Mouse (Mus musculus): ENCODE data around the gene Skp1a.
A peak's percentile ranks its signal among the peaks of the same experiment; 100 is the strongest.

The Skp1a gene

DNA sequence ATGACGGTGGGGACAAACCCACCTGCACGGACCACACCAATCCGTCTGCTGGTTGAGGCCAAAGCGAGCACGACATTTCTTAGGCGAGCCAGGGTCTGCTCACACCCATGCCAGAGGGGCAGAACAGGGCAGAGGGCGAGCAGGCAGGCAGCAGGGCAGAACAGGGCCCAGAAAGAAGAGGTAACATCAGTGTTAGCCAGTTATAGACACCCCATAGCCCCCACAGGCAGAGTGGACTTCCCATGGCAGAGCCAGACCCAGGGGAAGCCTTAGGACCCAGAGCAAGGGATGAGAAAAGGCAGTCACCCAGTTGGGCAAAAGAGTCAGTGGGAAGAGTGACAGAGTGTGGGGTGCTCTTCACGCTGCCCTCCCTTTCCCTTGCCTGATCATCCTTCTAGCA is 23.3 kb downstream of the Skp1a start:
- no peak for DNase-seq

- DNase-seq = no peak
Measured at GRCm38 (mm10) chr11:52257376-52257775, 25.6 kb downstream of the Skp1a start.

DNA sequence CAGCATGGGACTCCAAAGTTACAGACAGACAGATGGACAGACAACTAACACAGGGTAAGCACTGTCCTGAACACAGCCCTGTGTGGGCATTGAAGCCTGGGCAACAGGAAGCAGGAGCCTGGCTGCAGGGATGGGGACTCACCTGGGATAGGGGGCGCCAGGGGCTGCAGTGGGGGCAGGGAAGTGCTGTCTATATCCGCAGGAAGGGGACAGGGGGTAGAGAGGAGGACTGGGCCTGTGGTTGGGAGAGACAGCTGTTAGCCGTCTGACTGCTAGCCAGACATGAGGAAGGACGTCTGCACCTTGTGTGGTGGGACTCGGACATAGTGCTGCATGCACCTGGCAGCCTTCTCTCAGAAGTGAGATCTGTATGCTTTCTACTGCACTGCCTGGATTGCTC is 26.9 kb downstream of the Skp1a start:
- DNase-seq = no peak

GRCm38 (mm10) chr11:52260878-52261277 is 29.1 kb downstream of the Skp1a start:
- no peak for DNase-seq

GRCm38 (mm10) chr11:52261937-52262336 is 30.1 kb downstream of the Skp1a start:
- peak; percentile 77 for DNase-seq

DNA sequence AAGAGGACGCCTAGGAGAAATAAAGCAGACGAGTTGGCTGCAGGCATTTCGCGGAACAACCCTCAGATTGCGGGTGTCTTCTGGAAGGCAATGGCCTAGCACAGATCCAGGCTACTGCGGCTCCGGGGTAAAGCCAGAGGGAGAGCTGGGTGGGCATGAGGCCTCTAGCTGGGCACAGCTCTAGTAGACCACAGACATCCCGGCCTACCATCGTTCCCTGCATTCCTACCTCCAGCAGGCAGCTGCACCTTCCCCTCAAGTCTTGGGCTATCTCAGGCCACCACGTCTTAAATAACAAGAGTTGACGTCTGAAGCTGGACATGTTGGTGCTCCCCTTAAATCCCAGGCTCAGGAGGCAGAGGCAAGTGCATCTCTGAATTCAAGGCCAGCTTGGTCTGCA is 30.5 kb downstream of the Skp1a start:
- DNase-seq = no peak

DNA sequence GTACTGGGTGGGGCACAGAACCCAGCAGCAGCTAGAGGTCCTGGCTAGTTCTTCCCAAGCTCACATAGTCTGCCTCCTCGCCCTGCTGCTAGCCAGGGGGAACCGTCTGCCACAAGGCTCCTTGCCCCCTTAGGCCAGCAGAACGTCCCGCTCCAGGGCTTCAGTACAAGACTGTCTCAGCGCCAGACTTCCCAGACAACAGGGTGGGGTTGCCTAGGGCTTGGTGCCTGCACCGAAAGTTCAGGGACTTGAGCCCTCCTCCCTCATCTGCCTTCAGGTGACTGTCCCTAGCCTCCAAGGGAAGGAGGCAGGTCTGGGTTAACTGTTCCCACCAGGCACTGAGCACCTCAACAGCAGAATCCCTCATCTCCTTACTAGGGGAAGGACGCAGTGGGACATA is 33.1 kb downstream of the Skp1a start:
- no peak for DNase-seq

DNA sequence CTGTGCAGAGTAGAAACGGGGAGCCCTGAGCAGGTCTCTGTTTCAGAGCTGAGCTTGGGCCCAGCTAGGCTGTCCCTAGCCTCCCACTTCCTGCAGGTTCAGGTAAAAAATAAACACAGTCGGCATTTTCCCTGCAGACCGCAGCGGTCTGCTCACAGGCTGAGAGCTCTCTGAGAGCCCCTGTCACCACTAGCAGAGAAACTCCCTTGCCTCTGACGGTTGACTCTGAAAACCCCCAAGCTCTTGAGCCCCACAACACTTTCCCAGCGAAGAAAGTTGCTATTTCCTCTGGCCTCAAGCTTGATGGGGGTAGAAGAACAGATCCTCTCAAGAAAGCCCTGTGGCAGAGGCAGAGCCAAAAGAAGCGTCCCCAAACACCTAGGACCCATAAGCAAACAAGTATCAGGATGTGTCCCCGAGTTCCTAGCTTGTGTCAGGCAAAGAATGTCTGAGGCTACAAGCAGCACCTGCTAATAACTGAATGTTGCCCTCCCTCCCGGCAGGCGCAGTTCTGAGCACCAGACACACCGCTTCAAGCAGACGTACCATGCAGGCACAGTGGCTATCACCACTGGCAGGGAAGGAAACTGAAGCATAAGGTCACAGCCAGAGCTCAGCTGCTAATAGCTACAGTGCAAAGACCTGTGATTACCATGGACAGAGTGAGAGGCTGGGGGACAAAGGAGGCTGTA is 34.0 kb downstream of the Skp1a start:
- DNase-seq = no peak

- no peak for DNase-seq
Measured at GRCm38 (mm10) chr11:52267271-52267670, 35.5 kb downstream of the Skp1a start.

GRCm38 (mm10) chr11:52268104-52268835 is 36.5 kb downstream of the Skp1a start:
- peak; percentile 64 for DNase-seq

- DNase-seq = peak; percentile 57
Measured at GRCm38 (mm10) chr11:52269841-52270240, 38.0 kb downstream of the Skp1a start.

DNA sequence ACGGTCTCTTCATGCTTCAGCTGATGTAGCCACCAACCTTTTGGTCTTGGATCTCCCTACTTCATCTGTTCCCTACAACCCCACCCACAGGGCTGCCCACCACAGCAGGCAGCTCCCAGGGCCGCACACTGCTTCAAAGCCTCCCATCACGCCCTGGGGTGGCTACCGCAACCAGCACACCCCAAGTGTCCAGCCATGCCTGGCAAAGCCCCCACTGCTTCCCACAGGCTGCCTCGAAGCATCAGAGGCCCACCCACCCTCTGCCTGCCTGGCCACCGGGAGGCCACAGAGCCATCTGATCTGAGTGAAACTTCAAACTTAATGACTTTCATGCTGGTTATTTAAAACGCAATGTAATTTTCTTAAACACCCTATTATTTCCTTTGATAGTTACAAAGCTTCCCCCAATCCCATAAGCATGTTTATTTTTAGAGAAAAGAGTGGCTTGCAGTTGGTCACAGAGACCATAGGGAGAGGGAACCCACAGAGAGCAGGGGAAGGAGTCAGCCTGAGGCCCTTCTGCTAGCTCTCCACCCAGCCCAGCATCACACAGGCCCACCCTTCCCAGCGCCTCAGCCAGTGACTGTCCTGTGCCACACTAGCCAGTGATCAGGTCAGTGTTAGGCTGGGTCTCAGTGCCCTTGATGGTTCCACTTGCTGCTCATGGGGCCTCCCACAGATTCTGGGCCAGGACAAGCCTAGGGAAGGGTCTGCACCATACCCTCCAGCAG is 40.1 kb downstream of the Skp1a start:
- no peak for DNase-seq

GRCm38 (mm10) chr11:52272619-52273018 is 40.8 kb downstream of the Skp1a start:
- DNase-seq = no peak

GRCm38 (mm10) chr11:52273183-52273941 is 41.6 kb downstream of the Skp1a start:
- peak; percentile 80 for DNase-seq

- DNase-seq = no peak
Measured at GRCm38 (mm10) chr11:52273942-52274330, 42.1 kb downstream of the Skp1a start.

GRCm38 (mm10) chr11:52274456-52275112 is 42.8 kb downstream of the Skp1a start:
- DNase-seq = no peak

DNA sequence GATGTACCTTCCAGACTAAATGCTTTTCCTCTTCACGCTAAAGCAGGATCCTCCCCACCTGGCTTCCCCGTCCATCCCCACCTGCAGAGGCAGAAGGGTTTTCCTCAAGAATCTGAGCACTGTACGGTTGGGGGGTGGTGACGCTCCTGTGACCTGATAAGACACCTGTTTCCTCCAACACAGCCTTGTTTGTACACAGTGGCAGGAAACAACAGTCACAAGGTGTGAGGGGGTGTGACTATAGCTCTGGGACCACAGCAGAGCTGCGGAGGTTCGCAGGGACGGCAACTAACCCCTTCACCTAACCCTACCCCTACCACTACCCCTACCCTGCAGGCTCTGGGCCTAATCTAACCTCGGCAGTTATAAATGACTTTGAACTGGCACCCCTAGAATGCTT is 43.6 kb downstream of the Skp1a start:
- no peak for DNase-seq

- no peak for DNase-seq
Measured at GRCm38 (mm10) chr11:52275774-52276555, 44.2 kb downstream of the Skp1a start.

DNA sequence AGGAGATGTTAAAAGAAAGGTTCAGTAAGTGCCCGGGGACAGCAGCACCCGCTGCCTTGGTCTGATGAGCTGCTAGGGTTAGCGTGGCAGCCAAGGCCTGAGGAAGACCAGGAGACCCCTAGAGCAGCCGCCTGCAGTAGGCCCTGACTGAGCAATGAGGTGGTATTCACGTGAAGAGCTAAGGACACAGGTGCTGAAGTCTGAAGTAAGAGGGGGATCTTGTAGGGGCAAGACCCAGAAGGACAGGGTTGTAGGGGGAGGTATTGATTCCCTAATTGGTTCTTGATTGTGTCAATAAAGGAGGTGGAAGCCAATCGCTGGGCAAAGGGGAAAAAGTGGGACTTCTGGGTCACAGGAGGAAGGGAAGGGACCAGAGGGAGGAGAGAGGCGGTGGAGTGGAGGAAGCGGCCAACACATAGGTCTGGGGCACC is 45.2 kb downstream of the Skp1a start:
- DNase-seq = no peak

GRCm38 (mm10) chr11:52277433-52278150 is 45.8 kb downstream of the Skp1a start:
- DNase-seq = no peak

GRCm38 (mm10) chr11:52278164-52278563 is 46.4 kb downstream of the Skp1a start:
- no peak for DNase-seq

Measured in lung, postnatal 14 days (tissue).